Mouse (Mus musculus) frontal cortex, postnatal 25 days (tissue): ENCODE results near the gene Gns.

Experiments
- DNase-seq, 2 experiments: peaks; one replicate each; pipeline ENCODE4 v3.0.0; 2022; ENCODE audit warnings: low spot score in 2 of 2

Gene Gns

GRCm38 (mm10) chr10:121403104-121403503, 38.2 kb downstream of the Gns start:
- no peak for DNase-seq

- DNase-seq: no peak
Measured at GRCm38 (mm10) chr10:121403946-121404345, 39.1 kb downstream of the Gns start.

- no peak for DNase-seq
Measured at GRCm38 (mm10) chr10:121409717-121410116, 44.8 kb downstream of the Gns start.

GRCm38 (mm10) chr10:121411721-121412455, 47.0 kb downstream of the Gns start:
- DNase-seq: no peak

- DNase-seq: no peak
Measured at GRCm38 (mm10) chr10:121412824-121413223, 47.9 kb downstream of the Gns start.

GRCm38 (mm10) chr10:121414127-121414526, 49.2 kb downstream of the Gns start:
- DNase-seq: no peak

- DNase-seq: no peak
Measured at GRCm38 (mm10) chr10:121418835-121419234, 53.9 kb downstream of the Gns start.

- DNase-seq: no peak
Measured at GRCm38 (mm10) chr10:121419640-121420470, 55.0 kb downstream of the Gns start.

- no peak for DNase-seq
Measured at GRCm38 (mm10) chr10:121421023-121421422, 56.1 kb downstream of the Gns start.

- no peak for DNase-seq
Measured at GRCm38 (mm10) chr10:121421657-121422290, 56.9 kb downstream of the Gns start.

GRCm38 (mm10) chr10:121422294-121422693, 57.4 kb downstream of the Gns start:
- DNase-seq: no peak

- DNase-seq: no peak
Measured at GRCm38 (mm10) chr10:121423541-121424349, 58.9 kb downstream of the Gns start.

- DNase-seq: no peak
Measured at GRCm38 (mm10) chr10:121424455-121424854, 59.6 kb downstream of the Gns start.

GRCm38 (mm10) chr10:121425079-121425478, 60.2 kb downstream of the Gns start:
- no peak for DNase-seq

GRCm38 (mm10) chr10:121425506-121426025, 60.7 kb downstream of the Gns start:
- no peak for DNase-seq

- no peak for DNase-seq
Measured at GRCm38 (mm10) chr10:121426458-121427070, 61.7 kb downstream of the Gns start.

- DNase-seq: no peak
Measured at GRCm38 (mm10) chr10:121427136-121427535, 62.2 kb downstream of the Gns start.

- peak in 1 of 2 experiments; percentile 28 for DNase-seq
Measured at GRCm38 (mm10) chr10:121428011-121428711, 63.3 kb downstream of the Gns start.

GRCm38 (mm10) chr10:121429089-121429488, 64.2 kb downstream of the Gns start:
- DNase-seq: no peak

- DNase-seq: no peak
Measured at GRCm38 (mm10) chr10:121429581-121429980, 64.7 kb downstream of the Gns start.
